Mouse (Mus musculus) kidney, embryonic 15.5 days (tissue): ENCODE measurements around the gene Ak2. TPM values are rescaled to one million over a fixed set of nuclear protein-coding genes. Genes with fewer than 3 reads are reported as not detected.

Experiments
- ATAC-seq: fragments of 200-750 bp; cut with Nextera tagmentation; replicated peaks from 2 replicates; pipeline ENCODE4 v1.8.0; 2017; ENCODE audit warnings: moderate TSS enrichment; ENCODE audit not compliant: low FRiP score
- H3K27ac ChIP-seq: fragments of 300-500 bp; sonication (generic); 2 replicates; pipeline ENCODE4 v1.5.1; 2015; ENCODE audit warnings: mild to moderate bottlenecking, inconsistent platforms
- H3K27me3 ChIP-seq: fragments of 300-500 bp; sonication (generic); 2 replicates; pipeline ENCODE4 v1.6.1; 2015; ENCODE audit warnings: inconsistent platforms
- H3K36me3 ChIP-seq: fragments of 300-500 bp; sonication (generic); 2 replicates; pipeline ENCODE4 v1.6.1; 2015; ENCODE audit warnings: inconsistent platforms
- H3K4me1 ChIP-seq: fragments of 300-500 bp; sonication (generic); 2 replicates; pipeline ENCODE4 v1.6.1; 2015; ENCODE audit warnings: inconsistent platforms
- H3K4me2 ChIP-seq: fragments of 300-500 bp; sonication (generic); 2 replicates; pipeline ENCODE4 v1.6.1; 2015; ENCODE audit warnings: moderate library complexity, mild to moderate bottlenecking, inconsistent platforms
- H3K4me3 ChIP-seq: fragments of 300-500 bp; sonication (generic); replicated peaks from 2 replicates; pipeline ENCODE4 v1.5.1; 2015; ENCODE audit warnings: mild to moderate bottlenecking, inconsistent platforms
- H3K9ac ChIP-seq: fragments of 300-500 bp; sonication (generic); 2 replicates; pipeline ENCODE4 v1.6.1; 2015; ENCODE audit warnings: mild to moderate bottlenecking, inconsistent platforms
- H3K9me3 ChIP-seq: fragments of 300-500 bp; sonication (generic); replicated peaks from 2 replicates; pipeline ENCODE4 v1.6.1; 2016; ENCODE audit warnings: inconsistent platforms
- WGBS: fragments of 180-500 bp; shearing (Covaris S2); methylation state at CpG from one replicate; pipeline ENCODE4 v1.1.7; 2015; ENCODE audit warnings: mixed read lengths; 5-methylcytosine and 5-hydroxymethylcytosine counted together
- polyA plus RNA-seq: library from polyadenylated mRNA; unstranded; fragments of >200 nt; fragmentation: Nextera tagmentation; extraction: Ambion mirVana; gene quantifications from 2 replicates; pipeline ENCODE4 v1.2.1, GENCODE M21; 2015

The Ak2 gene
- polyA plus RNA-seq, 1 experiment from 2014 or later: 224 TPM

- Histone ChIP-seq H3K4me1 (peaks cover 48% of the 10 kb centered on the region), H3K4me3 (0 out of 2 replicates have a peak overlapping the region, but pooled peaks have one; percentile 87), H3K27me3 (no peaks in the 10 kb centered on the region), H3K36me3 (peaks cover 21% of the 10 kb centered on the region), H3K4me2 (peak overlapping the region; percentile 81), H3K9me3 (no peaks in the 10 kb centered on the region), H3K9ac (no peak overlapping the region), H3K27ac (no peak overlapping the region)
- no peak for ATAC-seq
- WGBS: 66% methylated on average over 7 of the region's 7 CpGs
These were observed 3.5 kb downstream of the Ak2 start for GRCm38 (mm10) chr4:128995238-128995637.

GRCm38 (mm10) chr4:128997258-128997657, 5.5 kb downstream of the Ak2 start:
- peaks cover 41% of the 10 kb centered on the region for H3K36me3 ChIP-seq
- H3K27ac ChIP-seq: peak overlapping the region; percentile 24; the same call in 1 of the 2 replicates
- WGBS: 60% methylated on average over 8 of the region's 8 CpGs
- H3K4me2 ChIP-seq: no peak overlapping the region
- H3K4me1 ChIP-seq: peaks cover 51% of the 10 kb centered on the region
- no peaks in the 10 kb centered on the region for H3K9me3 ChIP-seq
- ATAC-seq: no peak
- no peaks in the 10 kb centered on the region for H3K27me3 ChIP-seq
- no peak overlapping the region for H3K9ac ChIP-seq
- H3K4me3 ChIP-seq: no peak overlapping the region

- H3K4me2 ChIP-seq: no peak overlapping the region
- no peaks in the 10 kb centered on the region for H3K9me3 ChIP-seq
- peaks cover 51% of the 10 kb centered on the region for H3K4me1 ChIP-seq
- H3K9ac ChIP-seq: no peak overlapping the region
- peaks cover 53% of the 10 kb centered on the region for H3K36me3 ChIP-seq
- H3K27ac ChIP-seq: no peak overlapping the region
- ATAC-seq: no peak
- 71% methylated on average over 8 of the region's 8 CpGs for WGBS
- H3K4me3 ChIP-seq: no peak overlapping the region
- H3K27me3 ChIP-seq: no peaks in the 10 kb centered on the region
These were observed 6.6 kb downstream of the Ak2 start for GRCm38 (mm10) chr4:128998401-128998800.

GRCm38 (mm10) chr4:129000786-129001185, 9.0 kb downstream of the Ak2 start:
- Histone ChIP-seq H3K9ac (no peak overlapping the region), H3K4me3 (no peak overlapping the region), H3K4me2 (no peak overlapping the region), H3K9me3 (no peaks in the 10 kb centered on the region), H3K36me3 (peaks cover 73% of the 10 kb centered on the region), H3K27me3 (no peaks in the 10 kb centered on the region), H3K27ac (no peak overlapping the region), H3K4me1 (peaks cover 32% of the 10 kb centered on the region)
- 83% methylated on average over 3 of the region's 3 CpGs for WGBS
- ATAC-seq: no peak

- WGBS: 82% methylated on average over 8 of the region's 8 CpGs
- no peaks in the 10 kb centered on the region for H3K9me3 ChIP-seq
These were observed 12.0 kb downstream of the Ak2 start for GRCm38 (mm10) chr4:129003720-129004119.

GRCm38 (mm10) chr4:129008006-129008519, 16.3 kb downstream of the Ak2 start:
- Histone ChIP-seq H3K4me3 (no peak overlapping the region), H3K9ac (no peak overlapping the region), H3K9me3 (no peaks in the 10 kb centered on the region), H3K27me3 (no peaks in the 10 kb centered on the region), H3K27ac (0 out of 2 replicates have a peak overlapping the region, but pooled peaks have one; percentile 76), H3K4me1 (peaks cover 25% of the 10 kb centered on the region), H3K4me2 (no peak overlapping the region), H3K36me3 (peaks cover 77% of the 10 kb centered on the region)
- 77% methylated on average over 12 of the region's 12 CpGs for WGBS
- no peak for ATAC-seq

More at GRCm38 (mm10) chr4:129003720-129004119, 12.0 kb downstream of the Ak2 start:
- Histone ChIP-seq H3K4me1 (peaks cover 12% of the 10 kb centered on the region), H3K36me3 (peaks cover 97% of the 10 kb centered on the region), H3K27ac (no peak overlapping the region), H3K9ac (no peak overlapping the region), H3K27me3 (no peaks in the 10 kb centered on the region), H3K4me2 (no peak overlapping the region), H3K4me3 (no peak overlapping the region)
- no peak for ATAC-seq

GRCm38 (mm10) chr4:129008672-129009071, 16.9 kb downstream of the Ak2 start:
- no peak for ATAC-seq
- H3K4me3 ChIP-seq: no peak overlapping the region
- peaks cover 71% of the 10 kb centered on the region for H3K36me3 ChIP-seq
- H3K9me3 ChIP-seq: no peaks in the 10 kb centered on the region
- H3K27ac ChIP-seq: peak overlapping the region; percentile 76
- WGBS: 53% methylated on average over 3 of the region's 3 CpGs
- no peaks in the 10 kb centered on the region for H3K27me3 ChIP-seq
- H3K4me1 ChIP-seq: peaks cover 27% of the 10 kb centered on the region
- H3K9ac ChIP-seq: no peak overlapping the region
- H3K4me2 ChIP-seq: no peak overlapping the region

- Histone ChIP-seq H3K4me2 (no peak overlapping the region), H3K36me3 (peaks cover 65% of the 10 kb centered on the region), H3K27me3 (no peaks in the 10 kb centered on the region), H3K4me1 (peaks cover 28% of the 10 kb centered on the region), H3K9ac (no peak overlapping the region), H3K27ac (peak overlapping the region; percentile 76), H3K4me3 (no peak overlapping the region), H3K9me3 (no peaks in the 10 kb centered on the region)
- peak; percentile 60 for ATAC-seq
- 32% methylated on average over 5 of the region's 5 CpGs for WGBS
These were observed 17.8 kb downstream of the Ak2 start for GRCm38 (mm10) chr4:129009521-129009920.

- Histone ChIP-seq H3K4me3 (no peak overlapping the region), H3K27me3 (no peaks in the 10 kb centered on the region), H3K27ac (0 out of 2 replicates have a peak overlapping the region, but pooled peaks have one; percentile 29), H3K9ac (no peak overlapping the region), H3K4me2 (no peak overlapping the region), H3K4me1 (peaks cover 37% of the 10 kb centered on the region), H3K36me3 (peaks cover 44% of the 10 kb centered on the region), H3K9me3 (no peaks in the 10 kb centered on the region)
- ATAC-seq: no peak
- WGBS: 66% methylated on average over 15 of the region's 15 CpGs
These were observed 19.9 kb downstream of the Ak2 start for GRCm38 (mm10) chr4:129011604-129012121.

GRCm38 (mm10) chr4:129013151-129013864, 21.6 kb downstream of the Ak2 start:
- no peak overlapping the region for H3K9ac ChIP-seq
- no peaks in the 10 kb centered on the region for H3K27me3 ChIP-seq
- no peak for ATAC-seq
- H3K9me3 ChIP-seq: no peaks in the 10 kb centered on the region
- no peak overlapping the region for H3K4me2 ChIP-seq
- H3K27ac ChIP-seq: no peak overlapping the region
- H3K36me3 ChIP-seq: peaks cover 27% of the 10 kb centered on the region
- 53% methylated on average over 10 of the region's 10 CpGs for WGBS
- peaks cover 33% of the 10 kb centered on the region for H3K4me1 ChIP-seq
- no peak overlapping the region for H3K4me3 ChIP-seq

- no peak overlapping the region for H3K9ac ChIP-seq
- H3K36me3 ChIP-seq: no peaks in the 10 kb centered on the region
- H3K4me3 ChIP-seq: no peak overlapping the region
- no peaks in the 10 kb centered on the region for H3K27me3 ChIP-seq
- 38% methylated on average over 4 of the region's 4 CpGs for WGBS
- peaks cover 27% of the 10 kb centered on the region for H3K4me1 ChIP-seq
- no peak for ATAC-seq
- no peaks in the 10 kb centered on the region for H3K9me3 ChIP-seq
- H3K4me2 ChIP-seq: no peak overlapping the region
- 0 out of 2 replicates have a peak overlapping the region, but pooled peaks have one; percentile 37 for H3K27ac ChIP-seq
These were observed 24.6 kb downstream of the Ak2 start for GRCm38 (mm10) chr4:129016329-129016728.

- H3K9ac ChIP-seq: no peak overlapping the region
- ATAC-seq: no peak
- 82% methylated on average over 10 of the region's 10 CpGs for WGBS
These were observed 25.4 kb downstream of the Ak2 start for GRCm38 (mm10) chr4:129017150-129017549.

More at GRCm38 (mm10) chr4:129017150-129017549, 25.4 kb downstream of the Ak2 start:
- H3K4me1 ChIP-seq: peaks cover 19% of the 10 kb centered on the region
- H3K36me3 ChIP-seq: no peaks in the 10 kb centered on the region
- H3K27ac ChIP-seq: no peak overlapping the region
- H3K4me3 ChIP-seq: no peak overlapping the region
- H3K27me3 ChIP-seq: no peaks in the 10 kb centered on the region
- no peaks in the 10 kb centered on the region for H3K9me3 ChIP-seq
- no peak overlapping the region for H3K4me2 ChIP-seq
